Mouse (Mus musculus) liver, embryonic 14.5 days (tissue): ENCODE measurements at regions not wholly inside any gene's neighbourhood (a gene's known extent, or its start where the extent isn't known, plus 50 kb on each side); places are given as distances from the start of the nearest gene placed in this dataset.
"Not testable (repeated sequence)": the region's sequence is repeated elsewhere in the genome, so short reads cannot be mapped to it uniquely, and the experiment has no call there.

Source experiments
- ATAC-seq: fragments of 200-750 bp; cut with Nextera tagmentation; 2 replicates; pipeline ENCODE4 v1.8.0; 2017; ENCODE audit warnings: moderate number of reproducible peaks, mild to moderate bottlenecking, moderate library complexity; ENCODE audit not compliant: insufficient read depth
- DNase-seq, 3 experiments: peaks; one replicate each; pipeline ENCODE4 v3.0.0-alpha.2; 2012 to 2013; ENCODE audit warnings: low read depth in 3 of 3, low spot score in 3 of 3
- H3K27ac ChIP-seq: fragments of 300-500 bp; sonication (generic); 2 replicates; pipeline ENCODE4 v1.5.1; 2014; ENCODE audit warnings: moderate library complexity, mild to moderate bottlenecking, control low read depth, inconsistent platforms
- H3K27me3 ChIP-seq: fragments of 300-500 bp; sonication (generic); 2 replicates; pipeline ENCODE4 v1.6.1; 2014; ENCODE audit warnings: mild to moderate bottlenecking, low read length, moderate library complexity; ENCODE audit not compliant: control insufficient read depth, insufficient read depth
- H3K36me3 ChIP-seq: fragments of 300-500 bp; sonication (generic); replicated peaks from 2 replicates; pipeline ENCODE4 v1.6.1; 2014; ENCODE audit warnings: low read depth; ENCODE audit not compliant: control insufficient read depth, insufficient read depth
- H3K4me1 ChIP-seq, 2 experiments: fragments of 200-500 bp in 1 of 2; fragments of 300-500 bp in 1 of 2; sonication (generic) in 1 of 2; replicated peaks; 2 replicates each; pipeline ENCODE4 v1.6.1; 2012 to 2014; ENCODE audit warnings: antibody characterized with exemption in 1 of 2, inconsistent platforms in 1 of 2, low read length in 1 of 2; ENCODE audit not compliant: control insufficient read depth in 2 of 2, insufficient read depth in 2 of 2
- H3K4me2 ChIP-seq: fragments of 300-500 bp; sonication (generic); 2 replicates; pipeline ENCODE4 v1.6.1; 2014; ENCODE audit warnings: low read depth, mild to moderate bottlenecking, control low read depth, moderate library complexity
- H3K4me3 ChIP-seq, 2 experiments: fragments of 200-500 bp in 1 of 2; fragments of 300-500 bp in 1 of 2; sonication (generic) in 1 of 2; 2 replicates each; pipeline ENCODE4 v1.5.1; 2012 to 2014; ENCODE audit warnings: low read depth in 2 of 2, low read length in 2 of 2, mild to moderate bottlenecking in 2 of 2, control low read depth in 1 of 2, inconsistent platforms in 1 of 2, moderate library complexity in 1 of 2; ENCODE audit not compliant: insufficient read depth in 1 of 2
- H3K9ac ChIP-seq: fragments of 300-500 bp; sonication (generic); replicated peaks from 2 replicates; pipeline ENCODE4 v1.6.1; 2014; ENCODE audit warnings: mild to moderate bottlenecking, control low read depth, moderate library complexity
- H3K9me3 ChIP-seq: fragments of 300-500 bp; sonication (generic); 2 replicates; pipeline ENCODE4 v1.6.1; 2016; ENCODE audit warnings: low read length, mixed read lengths; ENCODE audit not compliant: control insufficient read depth
- CTCF ChIP-seq: IDR thresholded peaks from 2 replicates; pipeline ENCODE4 v1.5.1; 2016; ENCODE audit warnings: antibody characterized with exemption, low read depth, control low read depth
- EP300 ChIP-seq: IDR thresholded peaks from 2 replicates; pipeline ENCODE4 v1.6.1; 2016; ENCODE audit warnings: antibody characterized with exemption, low read depth
- WGBS: fragments of 180-500 bp; shearing (Covaris S2); extraction: QIAGEN DNeasy Blood & Tissue Kit; methylation state at CpG from one replicate; pipeline ENCODE4 v1.1.7; 2014; ENCODE audit not compliant: insufficient replicate concordance; 5-methylcytosine and 5-hydroxymethylcytosine counted together

- Histone ChIP-seq H3K9me3 (no peaks in the 10 kb centered on the region), H3K27me3 (no peaks in the 10 kb centered on the region), H3K9ac (no peak overlapping the region), H3K27ac (no peak overlapping the region), H3K36me3 (no peaks in the 10 kb centered on the region), H3K4me3 (no peak overlapping the region), H3K4me1 (no peaks in the 10 kb centered on the region), H3K4me2 (no peak overlapping the region)
- ATAC-seq (no peak), DNase-seq (no peak)
- TF ChIP-seq EP300 (no peak), CTCF (no peak)
- WGBS: 35% methylated on average over 3 of the region's 3 CpGs
Observed at GRCm38 (mm10) chr3:15053968-15054367, 167.9 kb downstream of the Car2 start.

- H3K9ac ChIP-seq, H3K4me1 ChIP-seq, DNase-seq, H3K27me3 ChIP-seq, ATAC-seq, H3K9me3 ChIP-seq, H3K4me2 ChIP-seq, H3K27ac ChIP-seq, H3K4me3 ChIP-seq, H3K36me3 ChIP-seq: not testable (repeated sequence)
- 77% methylated on average over 8 of the region's 8 CpGs for WGBS
Observed at GRCm38 (mm10) chr3:15055516-15056256, 169.6 kb downstream of the Car2 start.

GRCm38 (mm10) chr3:15056788-15057585 is 170.9 kb downstream of the Car2 start:
- ATAC-seq, H3K9ac ChIP-seq, H3K9me3 ChIP-seq, H3K4me1 ChIP-seq, H3K27ac ChIP-seq, H3K36me3 ChIP-seq, H3K4me3 ChIP-seq, DNase-seq, H3K4me2 ChIP-seq, H3K27me3 ChIP-seq: not testable (repeated sequence)
- 64% methylated on average over 5 of the region's 5 CpGs for WGBS

GRCm38 (mm10) chr3:15065681-15066080 is 179.6 kb downstream of the Car2 start:
- no peak for TF ChIP-seq EP300
- TF ChIP-seq CTCF: no peak
- H3K27me3 ChIP-seq: no peaks in the 10 kb centered on the region
- no peak overlapping the region for H3K4me2 ChIP-seq
- WGBS: 64% methylated on average over 3 of the region's 3 CpGs
- H3K27ac ChIP-seq: no peak overlapping the region
- H3K9ac ChIP-seq: no peak overlapping the region
- ATAC-seq: no peak
- DNase-seq: no peak
- no peaks in the 10 kb centered on the region for H3K36me3 ChIP-seq
- H3K4me1 ChIP-seq: peaks cover 0 to 4% of the 10 kb centered on the region in 2 experiments; a peak in 2 of 4 replicates
- no peak overlapping the region for H3K4me3 ChIP-seq
- H3K9me3 ChIP-seq: no peaks in the 10 kb centered on the region

GRCm38 (mm10) chr3:15068256-15068655 is 182.2 kb downstream of the Car2 start:
- Histone ChIP-seq H3K9me3 (no peaks in the 10 kb centered on the region), H3K27ac (no peak overlapping the region), H3K4me2 (no peak overlapping the region), H3K4me1 (peaks cover 0 to 4% of the 10 kb centered on the region in 2 experiments; a peak in 2 of 4 replicates), H3K36me3 (no peaks in the 10 kb centered on the region), H3K9ac (no peak overlapping the region), H3K4me3 (no peak overlapping the region), H3K27me3 (no peaks in the 10 kb centered on the region)
- no peak for TF ChIP-seq CTCF
- peak; percentile 47 for ATAC-seq
- WGBS: 49% methylated on average over 3 of the region's 3 CpGs
- DNase-seq: peak in 1 of 3 experiments; percentile 2
